Mouse (Mus musculus): ENCODE results near the gene Akp3.

DNA sequence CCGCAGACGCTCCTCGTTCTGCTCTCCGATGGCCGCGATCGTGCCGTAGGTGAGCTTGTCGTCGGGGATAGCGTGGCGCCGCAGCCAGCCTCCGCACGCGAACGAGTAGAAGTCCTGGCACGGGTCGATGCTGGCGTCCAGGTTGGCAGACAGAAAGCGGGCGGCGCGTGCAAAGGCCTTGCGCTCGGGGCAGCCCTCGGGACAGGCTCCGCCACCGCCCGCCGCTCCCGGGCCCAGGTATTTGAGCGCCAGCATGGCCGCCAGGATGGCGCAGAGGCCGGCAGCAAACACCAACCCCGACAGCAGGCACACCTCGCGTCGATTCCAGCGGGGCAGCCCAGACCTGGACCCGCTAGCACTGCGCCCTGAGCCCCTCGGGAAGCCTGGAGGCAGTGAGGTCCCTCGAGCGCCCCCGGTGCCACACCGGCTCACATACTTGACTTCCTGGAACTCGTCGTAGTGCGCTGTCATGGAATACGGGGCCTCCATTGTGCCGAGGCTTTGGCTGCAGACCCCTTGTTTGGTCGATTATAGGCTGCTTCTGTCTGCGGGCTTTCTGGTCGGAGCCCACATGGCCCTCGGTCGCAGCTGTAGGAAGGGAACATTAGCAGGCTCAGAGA, 29.8 kb downstream of the Akp3 start:
- no peak for TF ChIP-seq POLR2A (IDR thresholded peaks at IDR 0.05; ENCODE audit: insufficient read depth, low read length)
- TF ChIP-seq CTCF (IDR thresholded peaks at IDR 0.05; ENCODE audit: low read depth, low read length), result no peak
- TF ChIP-seq EP300 (IDR thresholded peaks at IDR 0.05; ENCODE audit: insufficient read depth, low read depth, low read length), result no peak
